Mouse (Mus musculus): ENCODE results near the gene Washc1. TPM values are rescaled to one million over a fixed set of nuclear protein-coding genes. Genes with fewer than 3 reads are reported as not detected.
"Not testable (repeated sequence)": the region's sequence is repeated elsewhere in the genome, so short reads cannot be mapped to it uniquely, and the experiment has no call there.

The Washc1 gene
- 40.1 TPM for polyA plus RNA-seq (2012; fragmentation: generic; extraction: Trizol)

GRCm38 (mm10) chr17:66111402-66111959, at the start of gene Washc1:
Gene Washc1 (plus strand): TSS chr17:66111545.
- H3K79me2 ChIP-seq (ENCODE audit: control insufficient read depth, insufficient read depth): peaks cover 4% of the 10 kb centered on the region
- no peaks in the 10 kb centered on the region for H3K27me3 ChIP-seq (ENCODE audit: control insufficient read depth, insufficient read depth, insufficient read length)
- TF ChIP-seq MYOD1 (IDR thresholded peaks at IDR 0.05; ENCODE audit: control insufficient read depth in 1 of 3, insufficient read length in 2 of 3, low read depth in 2 of 3) (no peak), POLR2AphosphoS2 (IDR thresholded peaks at IDR 0.05; ENCODE audit: insufficient read length, low read depth) (peak; percentile 61), POLR2A (IDR thresholded peaks at IDR 0.05; ENCODE audit: insufficient read length, low read depth) (peak; percentile 83), REST (IDR thresholded peaks at IDR 0.05; ENCODE audit: insufficient read depth, insufficient read length) (no peak), TCF3 (IDR thresholded peaks at IDR 0.05; ENCODE audit: insufficient read length, low read depth) (no peak), MYOG (IDR thresholded peaks at IDR 0.05; ENCODE audit: control insufficient read depth in 1 of 3, insufficient read depth in 1 of 3, insufficient read length in 2 of 3, low read depth in 2 of 3) (peak in 2 of 3 experiments; percentile 28 to 33), TCF12 (IDR thresholded peaks at IDR 0.05; ENCODE audit: insufficient read depth, poor library complexity, severe bottlenecking) (no peak), USF1 (IDR thresholded peaks at IDR 0.05; ENCODE audit: low read depth) (peak; percentile 78), CEBPB (IDR thresholded peaks at IDR 0.05; ENCODE audit: insufficient read depth, poor library complexity, severe bottlenecking) (no peak), MAX (IDR thresholded peaks at IDR 0.05; ENCODE audit: low read depth) (no peak), SRF (IDR thresholded peaks at IDR 0.05; ENCODE audit: control insufficient read depth, insufficient read length, low read depth) (no peak), E2F4 (IDR thresholded peaks at IDR 0.05; ENCODE audit: insufficient read depth) (no peak)
- H3ac ChIP-seq (ENCODE audit: control insufficient read depth, insufficient read length): peak within 1 kb of the TSS; percentile 81
- peak within 1 kb of the TSS; percentile 85 for H3K4me2 ChIP-seq (ENCODE audit: low read depth)
- no peaks in the 10 kb centered on the region for H3K36me3 ChIP-seq (ENCODE audit: control insufficient read depth, insufficient read depth)
- H3K4me3 ChIP-seq: peak within 1 kb of the TSS; percentile 35

- Histone ChIP-seq H3K27me3 (ENCODE audit: control insufficient read depth, insufficient read depth, insufficient read length) (no peaks in the 10 kb centered on the region), H3K36me3 (ENCODE audit: control insufficient read depth, insufficient read depth) (no peaks in the 10 kb centered on the region), H3ac (ENCODE audit: control insufficient read depth, insufficient read length) (no peak overlapping the region), H3K4me2 (ENCODE audit: low read depth) (no peak overlapping the region), H3K4me3 (no peak overlapping the region), H3K79me2 (ENCODE audit: control insufficient read depth, insufficient read depth) (peaks cover 21% of the 10 kb centered on the region)
- TF ChIP-seq TCF3 (IDR thresholded peaks at IDR 0.05; ENCODE audit: insufficient read length, low read depth): no peak
Measured at GRCm38 (mm10) chr17:66065115-66065514, 46.2 kb upstream of the Washc1 start.

- H3K27me3 ChIP-seq (ENCODE audit: control insufficient read depth, insufficient read depth, insufficient read length): not testable (repeated sequence)
Measured at GRCm38 (mm10) chr17:66069036-66069435, 42.3 kb upstream of the Washc1 start.

GRCm38 (mm10) chr17:66073971-66074370, 37.4 kb upstream of the Washc1 start:
- Histone ChIP-seq H3K4me2 (ENCODE audit: low read depth) (no peak overlapping the region), H3K79me2 (ENCODE audit: control insufficient read depth, insufficient read depth) (peaks cover 52% of the 10 kb centered on the region), H3K36me3 (ENCODE audit: control insufficient read depth, insufficient read depth) (peaks cover under 1% of the 10 kb centered on the region), H3K27me3 (ENCODE audit: control insufficient read depth, insufficient read depth, insufficient read length) (no peaks in the 10 kb centered on the region), H3K4me3 (no peak overlapping the region), H3ac (ENCODE audit: control insufficient read depth, insufficient read length) (no peak overlapping the region)
- no peak for TF ChIP-seq CEBPB (IDR thresholded peaks at IDR 0.05; ENCODE audit: insufficient read depth, poor library complexity, severe bottlenecking)
- no peak for TF ChIP-seq E2F4 (IDR thresholded peaks at IDR 0.05; ENCODE audit: insufficient read depth)
- TF ChIP-seq TCF12 (IDR thresholded peaks at IDR 0.05; ENCODE audit: insufficient read depth, poor library complexity, severe bottlenecking): no peak
- no peak for TF ChIP-seq USF1 (IDR thresholded peaks at IDR 0.05; ENCODE audit: low read depth)
- TF ChIP-seq MYOG (IDR thresholded peaks at IDR 0.05; ENCODE audit: control insufficient read depth in 1 of 3, insufficient read depth in 1 of 3, insufficient read length in 2 of 3, low read depth in 2 of 3): no peak
- TF ChIP-seq MYOD1 (IDR thresholded peaks at IDR 0.05; ENCODE audit: control insufficient read depth in 1 of 3, insufficient read length in 2 of 3, low read depth in 2 of 3): no peak
- no peak for TF ChIP-seq MAX (IDR thresholded peaks at IDR 0.05; ENCODE audit: low read depth)
- no peak for TF ChIP-seq SRF (IDR thresholded peaks at IDR 0.05; ENCODE audit: control insufficient read depth, insufficient read length, low read depth)
- TF ChIP-seq POLR2A (IDR thresholded peaks at IDR 0.05; ENCODE audit: insufficient read length, low read depth): no peak
- no peak for TF ChIP-seq TCF3 (IDR thresholded peaks at IDR 0.05; ENCODE audit: insufficient read length, low read depth)
- no peak for TF ChIP-seq REST (IDR thresholded peaks at IDR 0.05; ENCODE audit: insufficient read depth, insufficient read length)
- TF ChIP-seq POLR2AphosphoS2 (IDR thresholded peaks at IDR 0.05; ENCODE audit: insufficient read length, low read depth): no peak

More at GRCm38 (mm10) chr17:66069036-66069435, 42.3 kb upstream of the Washc1 start:
- not testable (repeated sequence) for H3K4me3 ChIP-seq; H3ac ChIP-seq (ENCODE audit: control insufficient read depth, insufficient read length); H3K4me2 ChIP-seq (ENCODE audit: low read depth); H3K36me3 ChIP-seq (ENCODE audit: control insufficient read depth, insufficient read depth)
- peaks cover 44% of the 10 kb centered on the region for H3K79me2 ChIP-seq (ENCODE audit: control insufficient read depth, insufficient read depth)

- H3ac ChIP-seq (ENCODE audit: control insufficient read depth, insufficient read length): peak overlapping the region; percentile 83
- H3K36me3 ChIP-seq (ENCODE audit: control insufficient read depth, insufficient read depth): peaks cover 17% of the 10 kb centered on the region
- peak overlapping the region; percentile 73 for H3K4me2 ChIP-seq (ENCODE audit: low read depth)
- peaks cover 44% of the 10 kb centered on the region for H3K79me2 ChIP-seq (ENCODE audit: control insufficient read depth, insufficient read depth)
- peak overlapping the region; percentile 45 for H3K4me3 ChIP-seq
- no peaks in the 10 kb centered on the region for H3K27me3 ChIP-seq (ENCODE audit: control insufficient read depth, insufficient read depth, insufficient read length)
- TF ChIP-seq MYOD1 (IDR thresholded peaks at IDR 0.05; ENCODE audit: control insufficient read depth in 1 of 3, insufficient read length in 2 of 3, low read depth in 2 of 3) (no peak), USF1 (IDR thresholded peaks at IDR 0.05; ENCODE audit: low read depth) (no peak), POLR2A (IDR thresholded peaks at IDR 0.05; ENCODE audit: insufficient read length, low read depth) (no peak), CEBPB (IDR thresholded peaks at IDR 0.05; ENCODE audit: insufficient read depth, poor library complexity, severe bottlenecking) (no peak), SRF (IDR thresholded peaks at IDR 0.05; ENCODE audit: control insufficient read depth, insufficient read length, low read depth) (no peak), E2F4 (IDR thresholded peaks at IDR 0.05; ENCODE audit: insufficient read depth) (no peak), MYOG (IDR thresholded peaks at IDR 0.05; ENCODE audit: control insufficient read depth in 1 of 3, insufficient read depth in 1 of 3, insufficient read length in 2 of 3, low read depth in 2 of 3) (no peak), MAX (IDR thresholded peaks at IDR 0.05; ENCODE audit: low read depth) (no peak), TCF3 (IDR thresholded peaks at IDR 0.05; ENCODE audit: insufficient read length, low read depth) (no peak), POLR2AphosphoS2 (IDR thresholded peaks at IDR 0.05; ENCODE audit: insufficient read length, low read depth) (no peak), TCF12 (IDR thresholded peaks at IDR 0.05; ENCODE audit: insufficient read depth, poor library complexity, severe bottlenecking) (no peak), REST (IDR thresholded peaks at IDR 0.05; ENCODE audit: insufficient read depth, insufficient read length) (no peak)
Measured at GRCm38 (mm10) chr17:66075827-66076173, 35.5 kb upstream of the Washc1 start.

All from myocyte (in vitro differentiated cells).